Mouse (Mus musculus): Measurements from ENCODE around the gene Arhgap22.

- no peak for TF ChIP-seq POLR2A (IDR thresholded peaks at IDR 0.05; ENCODE audit: low read depth, low read length)
- TF ChIP-seq CTCF (conservative IDR thresholded peaks at IDR 0.05 in 1 of 2, IDR thresholded peaks at IDR 0.05 in 1 of 2; ENCODE audit: low read depth in 2 of 2, low read length in 2 of 2): peak; percentile 67 to 79
- no peak for TF ChIP-seq TBP (conservative IDR thresholded peaks at IDR 0.05; ENCODE audit: low read depth, low read length)
- no peak for TF ChIP-seq GABPA (IDR thresholded peaks at IDR 0.05; ENCODE audit: insufficient replicate concordance, low read depth, low read length)
- TF ChIP-seq E2F4 (IDR thresholded peaks at IDR 0.05; ENCODE audit: insufficient replicate concordance, low read depth, low read length): no peak
- no peak for TF ChIP-seq EP300 (IDR thresholded peaks at IDR 0.05; ENCODE audit: low read length)
These were observed 6.8 kb upstream of the Arhgap22 start for GRCm38 (mm10) chr14:33207011-33207410.

Data from CH12.LX (cell line).